Mouse (Mus musculus) layer of hippocampus, adult 9-10 months (tissue): ENCODE data around the gene Rsrc2.

Experiments used
- DNase-seq: peaks from one replicate; pipeline ENCODE4 v3.0.0; 2022; ENCODE audit warnings: low spot score

Gene Rsrc2

GRCm38 (mm10) chr5:123696244-123696643, 53.0 kb downstream of the Rsrc2 start:
- no peak for DNase-seq

GRCm38 (mm10) chr5:123694468-123694867, 54.7 kb downstream of the Rsrc2 start:
- no peak for DNase-seq

- DNase-seq: no peak
These were observed 64.7 kb downstream of the Rsrc2 start, which contains the start of gene Clip1 for GRCm38 (mm10) chr5:123684221-123685144. TSS of gene Clip1 (minus strand) at chr5:123684618.

GRCm38 (mm10) chr5:123683377-123684220, 65.6 kb downstream of the Rsrc2 start:
- DNase-seq: no peak

GRCm38 (mm10) chr5:123683043-123683376, 66.2 kb downstream of the Rsrc2 start:
- no peak for DNase-seq

GRCm38 (mm10) chr5:123682372-123682771, 66.8 kb downstream of the Rsrc2 start:
- no peak for DNase-seq

GRCm38 (mm10) chr5:123679546-123680263, 69.5 kb downstream of the Rsrc2 start:
- DNase-seq: no peak

GRCm38 (mm10) chr5:123679106-123679505, 70.1 kb downstream of the Rsrc2 start:
- no peak for DNase-seq
